Mouse (Mus musculus) liver, embryonic 13.5 days (tissue): Measurements from ENCODE around the gene Med4. TPM values are rescaled to one million over a fixed set of nuclear protein-coding genes. Genes with fewer than 3 reads are reported as not detected.

Source experiments
- ATAC-seq: fragments of 200-750 bp; cut with Nextera tagmentation; 2 replicates; pipeline ENCODE4 v1.8.0; 2017; ENCODE audit warnings: low read depth, mild to moderate bottlenecking, moderate number of reproducible peaks, moderate library complexity
- DNase-seq: peaks from one replicate; pipeline ENCODE4 v3.0.0; 2022
- H3K27ac ChIP-seq: fragments of 300-500 bp; sonication (generic); 2 replicates; pipeline ENCODE4 v1.5.1; 2015; ENCODE audit warnings: moderate library complexity, mild to moderate bottlenecking, inconsistent platforms
- H3K27me3 ChIP-seq: fragments of 300-500 bp; sonication (generic); 2 replicates; pipeline ENCODE4 v1.6.1; 2015; ENCODE audit warnings: mild to moderate bottlenecking, inconsistent platforms
- H3K36me3 ChIP-seq: fragments of 300-500 bp; sonication (generic); 2 replicates; pipeline ENCODE4 v1.6.1; 2015; ENCODE audit warnings: mild to moderate bottlenecking, inconsistent platforms
- H3K4me1 ChIP-seq: fragments of 300-500 bp; sonication (generic); replicated peaks from 2 replicates; pipeline ENCODE4 v1.6.1; 2015; ENCODE audit warnings: inconsistent platforms
- H3K4me2 ChIP-seq: fragments of 300-500 bp; sonication (generic); 2 replicates; pipeline ENCODE4 v1.6.1; 2015; ENCODE audit warnings: inconsistent platforms, mild to moderate bottlenecking, moderate library complexity
- H3K4me3 ChIP-seq: fragments of 300-500 bp; sonication (generic); replicated peaks from 2 replicates; pipeline ENCODE4 v1.5.1; 2015; ENCODE audit warnings: mild to moderate bottlenecking, inconsistent platforms
- H3K9ac ChIP-seq: fragments of 300-500 bp; sonication (generic); 2 replicates; pipeline ENCODE4 v1.6.1; 2015; ENCODE audit warnings: mild to moderate bottlenecking, inconsistent platforms
- H3K9me3 ChIP-seq: fragments of 300-500 bp; sonication (generic); replicated peaks from 2 replicates; pipeline ENCODE4 v1.6.1; 2016; ENCODE audit warnings: inconsistent platforms
- WGBS: fragments of 180-500 bp; shearing (Covaris S2); methylation state at CpG from one replicate; pipeline ENCODE4 v1.1.7; 2015; ENCODE audit not compliant: insufficient replicate concordance; 5-methylcytosine and 5-hydroxymethylcytosine counted together
- polyA plus RNA-seq: library from polyadenylated mRNA; unstranded; fragments of >200 nt; fragmentation: Nextera tagmentation; extraction: Ambion mirVana; gene quantifications from 2 replicates; pipeline ENCODE4 v1.2.1, GENCODE M21; 2015

Med4 gene
- 38.8 and 40.6 TPM in 2 replicates for polyA plus RNA-seq

GRCm38 (mm10) chr14:73509765-73510423 is at the start of gene Med4:
TSS of gene Med4 (plus strand) at chr14:73510025.
- DNase-seq = peak; percentile 91
- Histone ChIP-seq H3K4me2 (peak within 1 kb of the TSS; percentile 94), H3K9me3 (no peaks in the 10 kb centered on the region), H3K36me3 (peaks cover 21% of the 10 kb centered on the region), H3K4me1 (peaks cover 36% of the 10 kb centered on the region), H3K27me3 (no peaks in the 10 kb centered on the region), H3K27ac (peak within 1 kb of the TSS; percentile 63), H3K9ac (peak within 1 kb of the TSS; percentile 90), H3K4me3 (peak within 1 kb of the TSS; percentile 99)
- WGBS = under 1% methylated on average over 40 of the region's 41 CpGs
- ATAC-seq = peak; percentile 89

- H3K4me3 ChIP-seq = no peak overlapping the region
- ATAC-seq (no peak), DNase-seq (no peak)
- 75% methylated on average over 12 of the region's 12 CpGs for WGBS
- no peak overlapping the region for H3K4me2 ChIP-seq
- H3K9me3 ChIP-seq = no peaks in the 10 kb centered on the region
- no peaks in the 10 kb centered on the region for H3K27me3 ChIP-seq
- H3K36me3 ChIP-seq = no peaks in the 10 kb centered on the region
- H3K4me1 ChIP-seq = no peaks in the 10 kb centered on the region
- no peak overlapping the region for H3K9ac ChIP-seq
- H3K27ac ChIP-seq = no peak overlapping the region
Measured at GRCm38 (mm10) chr14:73460514-73461134, 49.2 kb upstream of the Med4 start.

GRCm38 (mm10) chr14:73462211-73462610 is 47.6 kb upstream of the Med4 start:
- ATAC-seq (no peak), DNase-seq (no peak)
- WGBS = 76% methylated on average over 4 of the region's 4 CpGs
- no peaks in the 10 kb centered on the region for H3K27me3 ChIP-seq
- H3K4me3 ChIP-seq = no peak overlapping the region
- no peaks in the 10 kb centered on the region for H3K4me1 ChIP-seq
- H3K9ac ChIP-seq = no peak overlapping the region
- H3K4me2 ChIP-seq = no peak overlapping the region
- H3K36me3 ChIP-seq = no peaks in the 10 kb centered on the region
- H3K9me3 ChIP-seq = no peaks in the 10 kb centered on the region
- H3K27ac ChIP-seq = no peak overlapping the region

DNA sequence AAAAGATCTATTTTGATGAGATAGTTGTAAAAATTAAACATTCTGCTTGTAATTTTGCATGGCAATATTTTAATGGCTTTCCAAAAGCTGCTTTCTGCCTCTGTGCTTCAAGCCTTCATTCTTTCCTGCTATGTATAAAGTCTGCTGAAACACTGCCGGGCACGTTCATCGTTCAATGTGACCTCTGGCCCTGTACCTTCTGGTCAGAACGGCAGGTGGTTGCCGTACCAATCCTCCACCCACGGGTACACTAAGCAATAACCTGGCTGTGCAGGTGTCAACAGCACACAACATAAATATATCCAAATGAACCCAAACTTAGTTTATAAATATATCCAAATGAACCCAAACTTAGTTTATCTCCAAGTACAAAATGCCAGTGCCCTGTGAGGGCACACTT is 42.1 kb upstream of the Med4 start:
- Histone ChIP-seq H3K4me3 (no peak overlapping the region), H3K9ac (no peak overlapping the region), H3K9me3 (no peaks in the 10 kb centered on the region), H3K4me1 (no peaks in the 10 kb centered on the region), H3K4me2 (no peak overlapping the region), H3K36me3 (no peaks in the 10 kb centered on the region), H3K27ac (no peak overlapping the region), H3K27me3 (no peaks in the 10 kb centered on the region)
- ATAC-seq (no peak), DNase-seq (no peak)
- 71% methylated on average over 6 of the region's 6 CpGs for WGBS

- Histone ChIP-seq H3K4me2 (no peak overlapping the region), H3K27me3 (no peaks in the 10 kb centered on the region), H3K4me3 (no peak overlapping the region), H3K4me1 (peaks cover 6% of the 10 kb centered on the region; the same call in 1 of the 2 replicates), H3K9me3 (no peaks in the 10 kb centered on the region), H3K36me3 (no peaks in the 10 kb centered on the region), H3K27ac (no peak overlapping the region), H3K9ac (no peak overlapping the region)
- whole genome bisulfite sequencing = 76% methylated on average over 7 of the region's 7 CpGs
- DNase-seq (no peak), ATAC-seq (no peak)
Measured at GRCm38 (mm10) chr14:73469506-73469905, 40.3 kb upstream of the Med4 start.

- Histone ChIP-seq H3K9me3 (no peaks in the 10 kb centered on the region), H3K36me3 (no peaks in the 10 kb centered on the region), H3K27me3 (no peaks in the 10 kb centered on the region), H3K9ac (no peak overlapping the region), H3K4me2 (no peak overlapping the region), H3K27ac (no peak overlapping the region), H3K4me3 (no peak overlapping the region), H3K4me1 (peaks cover 11% of the 10 kb centered on the region; the same call in 1 of the 2 replicates)
- no peak for ATAC-seq
- 60% methylated on average over 8 of the region's 8 CpGs for WGBS
- no peak for DNase-seq
Measured at GRCm38 (mm10) chr14:73470593-73470992, 39.2 kb upstream of the Med4 start.

GRCm38 (mm10) chr14:73472205-73472604 is 37.6 kb upstream of the Med4 start:
- no peaks in the 10 kb centered on the region for H3K9me3 ChIP-seq
- H3K4me1 ChIP-seq = peaks cover 11% of the 10 kb centered on the region; the same call in 1 of the 2 replicates
- DNase-seq (no peak), ATAC-seq (no peak)
- no peak overlapping the region for H3K9ac ChIP-seq
- 70% methylated on average over 7 of the region's 7 CpGs for WGBS
- H3K36me3 ChIP-seq = no peaks in the 10 kb centered on the region
- H3K27ac ChIP-seq = no peak overlapping the region
- H3K4me3 ChIP-seq = no peak overlapping the region
- no peaks in the 10 kb centered on the region for H3K27me3 ChIP-seq
- no peak overlapping the region for H3K4me2 ChIP-seq

GRCm38 (mm10) chr14:73473670-73474460 is 36.0 kb upstream of the Med4 start:
- DNase-seq = no peak

DNA sequence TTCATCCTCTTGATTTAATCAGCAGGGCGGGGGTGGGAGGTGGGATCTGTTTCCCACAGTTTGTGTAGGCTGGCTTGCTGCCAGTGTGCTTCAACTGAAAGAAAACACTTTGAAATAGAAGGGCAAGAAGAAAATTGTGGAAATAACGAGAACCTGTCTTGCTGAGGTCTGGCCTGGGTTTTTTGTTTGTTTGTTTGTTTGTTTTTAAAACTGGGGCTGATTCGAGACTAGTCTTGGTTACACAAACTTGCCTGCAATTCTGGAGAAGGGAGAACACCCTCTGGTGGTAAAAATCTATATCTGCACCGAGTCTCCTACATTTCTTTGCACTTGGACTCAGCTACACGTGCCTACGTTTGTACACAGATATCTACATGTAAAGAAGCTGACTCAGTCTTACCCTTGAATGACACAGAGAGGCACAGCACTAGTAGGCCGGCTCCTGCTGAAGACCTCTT is 35.2 kb upstream of the Med4 start:
- no peaks in the 10 kb centered on the region for H3K36me3 ChIP-seq
- H3K4me2 ChIP-seq = no peak overlapping the region
- no peaks in the 10 kb centered on the region for H3K9me3 ChIP-seq
- no peak overlapping the region for H3K27ac ChIP-seq
- no peak overlapping the region for H3K4me3 ChIP-seq
- ATAC-seq (no peak), DNase-seq (peak; percentile 3)
- H3K9ac ChIP-seq = no peak overlapping the region
- no peaks in the 10 kb centered on the region for H3K27me3 ChIP-seq
- WGBS = 11% methylated on average over 7 of the region's 7 CpGs
- peaks cover 11% of the 10 kb centered on the region; the same call in 1 of the 2 replicates for H3K4me1 ChIP-seq

More at GRCm38 (mm10) chr14:73473670-73474460, 36.0 kb upstream of the Med4 start:
- Histone ChIP-seq H3K4me2 (no peak overlapping the region), H3K27me3 (no peaks in the 10 kb centered on the region), H3K4me3 (no peak overlapping the region), H3K9me3 (no peaks in the 10 kb centered on the region), H3K36me3 (no peaks in the 10 kb centered on the region), H3K9ac (no peak overlapping the region), H3K27ac (no peak overlapping the region), H3K4me1 (peaks cover 11% of the 10 kb centered on the region; the same call in 1 of the 2 replicates)
- WGBS = 27% methylated on average over 3 of the region's 3 CpGs
- ATAC-seq = 0 out of 2 replicates have a peak, but pooled peaks have one; percentile 26

DNA sequence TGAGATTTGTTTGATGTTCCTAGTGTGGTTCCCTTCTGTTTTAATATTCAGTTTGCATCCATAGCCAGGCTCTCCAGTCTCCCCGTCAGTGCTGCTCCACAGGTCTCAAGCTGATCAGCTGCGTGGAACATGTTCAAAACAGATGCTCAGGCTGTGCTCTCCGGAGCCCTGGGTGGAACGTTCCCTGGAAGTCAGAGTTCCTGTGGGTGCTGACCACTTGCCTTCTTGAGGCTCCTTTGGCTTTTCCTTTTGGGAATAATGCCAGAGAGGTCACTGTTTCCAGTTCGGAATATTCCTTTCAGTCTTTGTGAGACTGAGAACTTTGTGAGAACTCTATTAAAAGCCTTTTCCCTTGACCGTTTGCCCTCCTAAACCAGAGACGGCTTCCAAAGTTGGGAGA is 34.3 kb upstream of the Med4 start:
- WGBS = 67% methylated on average over 7 of the region's 7 CpGs
- Histone ChIP-seq H3K27me3 (no peaks in the 10 kb centered on the region), H3K9ac (no peak overlapping the region), H3K27ac (no peak overlapping the region), H3K4me1 (peaks cover 11% of the 10 kb centered on the region; the same call in 1 of the 2 replicates), H3K36me3 (no peaks in the 10 kb centered on the region), H3K4me3 (no peak overlapping the region), H3K9me3 (no peaks in the 10 kb centered on the region), H3K4me2 (no peak overlapping the region)
- DNase-seq (no peak), ATAC-seq (no peak)

GRCm38 (mm10) chr14:73476361-73476934 is 33.4 kb upstream of the Med4 start:
- H3K4me3 ChIP-seq = no peak overlapping the region
- no peaks in the 10 kb centered on the region for H3K36me3 ChIP-seq
- no peaks in the 10 kb centered on the region for H3K9me3 ChIP-seq
- 70% methylated on average over 8 of the region's 8 CpGs for WGBS
- H3K27ac ChIP-seq = no peak overlapping the region
- H3K27me3 ChIP-seq = no peaks in the 10 kb centered on the region
- H3K4me2 ChIP-seq = no peak overlapping the region
- no peak for DNase-seq
- H3K4me1 ChIP-seq = peaks cover 11% of the 10 kb centered on the region; the same call in 1 of the 2 replicates
- no peak for ATAC-seq
- H3K9ac ChIP-seq = no peak overlapping the region
